Mouse (Mus musculus): Measurements from ENCODE around the gene Eml6. TPM values are rescaled to one million over a fixed set of nuclear protein-coding genes. Genes with fewer than 3 reads are reported as not detected.
A peak's percentile ranks its signal among the peaks of the same experiment; 100 is the strongest.
"Not testable (repeated sequence)": the region's sequence is repeated elsewhere in the genome, so short reads cannot be mapped to it uniquely, and the experiment has no call there.

Gene Eml6
- polyA plus RNA-seq, 1 experiment, result 0.70 TPM

GRCm38 (mm10) chr11:29885160-29885559 lies 140.7 kb downstream of the Eml6 start:
- H3K9me3 ChIP-seq (replicated peaks; ENCODE audit: control insufficient read depth, insufficient read depth, low read length, poor library complexity, severe bottlenecking), result no peaks in the 10 kb centered on the region
- no peak overlapping the region for H3K9ac ChIP-seq (ENCODE audit: low read depth, poor library complexity, severe bottlenecking)
- no peaks in the 10 kb centered on the region for H3K36me3 ChIP-seq (ENCODE audit: control insufficient read depth, insufficient read depth, low read length, poor library complexity, severe bottlenecking)
- H3K4me3 ChIP-seq (ENCODE audit: low read depth, low read length), result no peak overlapping the region
- no peaks in the 10 kb centered on the region for H3K27me3 ChIP-seq (ENCODE audit: control insufficient read depth, insufficient read depth, low read length, poor library complexity, severe bottlenecking)
- no peaks in the 10 kb centered on the region for H3K4me1 ChIP-seq (ENCODE audit: control insufficient read depth, insufficient read depth, low read length)
- no peak for TF ChIP-seq POLR2A (IDR thresholded peaks at IDR 0.05; ENCODE audit: insufficient read depth, low read length)
- H3K27ac ChIP-seq (ENCODE audit: insufficient read depth, low read length), result no peak overlapping the region

- Histone ChIP-seq H3K36me3 (ENCODE audit: control insufficient read depth, insufficient read depth, low read length, poor library complexity, severe bottlenecking) (no peaks in the 10 kb centered on the region), H3K4me1 (ENCODE audit: control insufficient read depth, insufficient read depth, low read length) (no peaks in the 10 kb centered on the region), H3K4me3 (ENCODE audit: low read depth, low read length) (no peak overlapping the region), H3K27me3 (ENCODE audit: control insufficient read depth, insufficient read depth, low read length, poor library complexity, severe bottlenecking) (no peaks in the 10 kb centered on the region), H3K27ac (ENCODE audit: insufficient read depth, low read length) (no peak overlapping the region), H3K9ac (ENCODE audit: low read depth, poor library complexity, severe bottlenecking) (no peak overlapping the region), H3K9me3 (replicated peaks; ENCODE audit: control insufficient read depth, insufficient read depth, low read length, poor library complexity, severe bottlenecking) (no peaks in the 10 kb centered on the region)
- TF ChIP-seq POLR2A (IDR thresholded peaks at IDR 0.05; ENCODE audit: insufficient read depth, low read length) (no peak), EP300 (IDR thresholded peaks at IDR 0.05; ENCODE audit: insufficient read depth, low read depth, low read length) (no peak), CTCF (IDR thresholded peaks at IDR 0.05; ENCODE audit: low read depth, low read length) (no peak)
These were observed 141.5 kb downstream of the Eml6 start for GRCm38 (mm10) chr11:29884355-29884754.

- TF ChIP-seq EP300 (IDR thresholded peaks at IDR 0.05; ENCODE audit: insufficient read depth, low read depth, low read length), result no peak
- TF ChIP-seq CTCF (IDR thresholded peaks at IDR 0.05; ENCODE audit: low read depth, low read length), result no peak
- TF ChIP-seq POLR2A (IDR thresholded peaks at IDR 0.05; ENCODE audit: insufficient read depth, low read length), result no peak
- Histone ChIP-seq H3K4me3 (ENCODE audit: low read depth, low read length) (no peak overlapping the region), H3K27me3 (ENCODE audit: control insufficient read depth, insufficient read depth, low read length, poor library complexity, severe bottlenecking) (no peaks in the 10 kb centered on the region), H3K27ac (ENCODE audit: insufficient read depth, low read length) (no peak overlapping the region), H3K9ac (ENCODE audit: low read depth, poor library complexity, severe bottlenecking) (no peak overlapping the region), H3K36me3 (ENCODE audit: control insufficient read depth, insufficient read depth, low read length, poor library complexity, severe bottlenecking) (no peaks in the 10 kb centered on the region), H3K9me3 (replicated peaks; ENCODE audit: control insufficient read depth, insufficient read depth, low read length, poor library complexity, severe bottlenecking) (peaks cover 13% of the 10 kb centered on the region), H3K4me1 (ENCODE audit: control insufficient read depth, insufficient read depth, low read length) (no peaks in the 10 kb centered on the region)
These were observed 142.8 kb downstream of the Eml6 start for GRCm38 (mm10) chr11:29883024-29883423.

GRCm38 (mm10) chr11:29879641-29880040 lies 146.2 kb downstream of the Eml6 start:
- Histone ChIP-seq H3K36me3 (ENCODE audit: control insufficient read depth, insufficient read depth, low read length, poor library complexity, severe bottlenecking) (no peaks in the 10 kb centered on the region), H3K27ac (ENCODE audit: insufficient read depth, low read length) (no peak overlapping the region), H3K4me1 (ENCODE audit: control insufficient read depth, insufficient read depth, low read length) (no peaks in the 10 kb centered on the region), H3K9me3 (replicated peaks; ENCODE audit: control insufficient read depth, insufficient read depth, low read length, poor library complexity, severe bottlenecking) (peaks cover 36% of the 10 kb centered on the region), H3K27me3 (ENCODE audit: control insufficient read depth, insufficient read depth, low read length, poor library complexity, severe bottlenecking) (no peaks in the 10 kb centered on the region), H3K4me3 (ENCODE audit: low read depth, low read length) (no peak overlapping the region), H3K9ac (ENCODE audit: low read depth, poor library complexity, severe bottlenecking) (no peak overlapping the region)
- TF ChIP-seq POLR2A (IDR thresholded peaks at IDR 0.05; ENCODE audit: insufficient read depth, low read length) (no peak), CTCF (IDR thresholded peaks at IDR 0.05; ENCODE audit: low read depth, low read length) (no peak), EP300 (IDR thresholded peaks at IDR 0.05; ENCODE audit: insufficient read depth, low read depth, low read length) (no peak)

- no peak for TF ChIP-seq POLR2A (IDR thresholded peaks at IDR 0.05; ENCODE audit: insufficient read depth, low read length)
- no peak for TF ChIP-seq CTCF (IDR thresholded peaks at IDR 0.05; ENCODE audit: low read depth, low read length)
- no peak for TF ChIP-seq EP300 (IDR thresholded peaks at IDR 0.05; ENCODE audit: insufficient read depth, low read depth, low read length)
- H3K9ac ChIP-seq (ENCODE audit: low read depth, poor library complexity, severe bottlenecking), result no peak overlapping the region
- H3K9me3 ChIP-seq (replicated peaks; ENCODE audit: control insufficient read depth, insufficient read depth, low read length, poor library complexity, severe bottlenecking), result peaks cover 43% of the 10 kb centered on the region
- no peaks in the 10 kb centered on the region for H3K27me3 ChIP-seq (ENCODE audit: control insufficient read depth, insufficient read depth, low read length, poor library complexity, severe bottlenecking)
- 0 out of 2 replicates have a peak overlapping the region, but pooled peaks have one; percentile 19 for H3K27ac ChIP-seq (ENCODE audit: insufficient read depth, low read length)
- H3K4me1 ChIP-seq (ENCODE audit: control insufficient read depth, insufficient read depth, low read length), result no peaks in the 10 kb centered on the region
- H3K36me3 ChIP-seq (ENCODE audit: control insufficient read depth, insufficient read depth, low read length, poor library complexity, severe bottlenecking), result no peaks in the 10 kb centered on the region
- H3K4me3 ChIP-seq (ENCODE audit: low read depth, low read length), result no peak overlapping the region
These were observed 147.9 kb downstream of the Eml6 start for GRCm38 (mm10) chr11:29877981-29878380.

GRCm38 (mm10) chr11:29877280-29877679 lies 148.6 kb downstream of the Eml6 start:
- Histone ChIP-seq H3K27me3 (ENCODE audit: control insufficient read depth, insufficient read depth, low read length, poor library complexity, severe bottlenecking) (no peaks in the 10 kb centered on the region), H3K36me3 (ENCODE audit: control insufficient read depth, insufficient read depth, low read length, poor library complexity, severe bottlenecking) (no peaks in the 10 kb centered on the region), H3K4me3 (ENCODE audit: low read depth, low read length) (no peak overlapping the region), H3K9me3 (replicated peaks; ENCODE audit: control insufficient read depth, insufficient read depth, low read length, poor library complexity, severe bottlenecking) (peaks cover 43% of the 10 kb centered on the region), H3K9ac (ENCODE audit: low read depth, poor library complexity, severe bottlenecking) (no peak overlapping the region), H3K4me1 (ENCODE audit: control insufficient read depth, insufficient read depth, low read length) (no peaks in the 10 kb centered on the region), H3K27ac (ENCODE audit: insufficient read depth, low read length) (no peak overlapping the region)
- no peak for TF ChIP-seq POLR2A (IDR thresholded peaks at IDR 0.05; ENCODE audit: insufficient read depth, low read length)
- no peak for TF ChIP-seq CTCF (IDR thresholded peaks at IDR 0.05; ENCODE audit: low read depth, low read length)
- no peak for TF ChIP-seq EP300 (IDR thresholded peaks at IDR 0.05; ENCODE audit: insufficient read depth, low read depth, low read length)

- peaks cover 43% of the 10 kb centered on the region for H3K9me3 ChIP-seq (replicated peaks; ENCODE audit: control insufficient read depth, insufficient read depth, low read length, poor library complexity, severe bottlenecking)
These were observed 151.1 kb downstream of the Eml6 start for GRCm38 (mm10) chr11:29874781-29875180.

More at GRCm38 (mm10) chr11:29874781-29875180, 151.1 kb downstream of the Eml6 start:
- not testable (repeated sequence) for H3K4me3 ChIP-seq (ENCODE audit: low read depth, low read length); H3K36me3 ChIP-seq (ENCODE audit: control insufficient read depth, insufficient read depth, low read length, poor library complexity, severe bottlenecking); H3K4me1 ChIP-seq (ENCODE audit: control insufficient read depth, insufficient read depth, low read length); H3K27ac ChIP-seq (ENCODE audit: insufficient read depth, low read length); H3K27me3 ChIP-seq (ENCODE audit: control insufficient read depth, insufficient read depth, low read length, poor library complexity, severe bottlenecking); H3K9ac ChIP-seq (ENCODE audit: low read depth, poor library complexity, severe bottlenecking)

Measured in ES-Bruce4 (cell line).